In genomic region chr14:62761943-62762342, GRCm38 (mm10) we compare ENCODE assay signal across 8 mouse cellular contexts. TPM values are rescaled to one million over a fixed set of nuclear protein-coding genes. Genes with fewer than 3 reads are reported as not detected.
DNase-seq lines count a peak whose midpoint lies in the region; ATAC-seq and TF ChIP-seq lines count a peak whose summit lies in the region.

No protein-coding gene starts in this region.

- H3K27me3 ChIP-seq in cerebellum, adult 2 months (ENCODE audit: control insufficient read depth, insufficient read depth, low read length), result no peaks in the 10 kb centered on the region
- no peaks in the 10 kb centered on the region for H3K27me3 ChIP-seq in testis, adult 2 months (ENCODE audit: control insufficient read depth, insufficient read depth, low read length)

- peaks cover 3% of the 10 kb centered on the region; the same call in 1 of the 2 replicates for H3K4me1 ChIP-seq in cerebellum, adult 2 months (ENCODE audit: control insufficient read depth, insufficient read depth, low read length)
- no peaks in the 10 kb centered on the region; the same call in 1 of the 2 replicates for H3K4me1 ChIP-seq in testis, adult 2 months (ENCODE audit: control insufficient read depth, insufficient read depth, low read length)

- under 1% methylated on average over 11 of the region's 11 CpGs for WGBS in cerebellum, adult 2 months

- no peak for TF ChIP-seq POLR2A in cerebellum, adult 2 months (IDR thresholded peaks at IDR 0.05; ENCODE audit: borderline replicate concordance, insufficient read depth, low read length)
- TF ChIP-seq POLR2A in testis, adult 2 months (IDR thresholded peaks at IDR 0.05; ENCODE audit: control insufficient read depth, low read depth, low read length), result no peak

- intact Hi-C loops in left cerebral cortex, adult 2 months (cut with DNase I), result loop anchor here (1.0 to 5.0 kb wide), 6 partner anchors 71 to 415 kb away; partner anchors contain the start of genes Fam124a and Wdfy2

- peaks cover 3% of the 10 kb centered on the region; the same call in 1 of the 2 replicates for H3K36me3 ChIP-seq in testis, adult 2 months (ENCODE audit: control insufficient read depth, insufficient read depth, low read length)

- TF ChIP-seq CTCF in cerebellum, adult 2 months (IDR thresholded peaks at IDR 0.05; ENCODE audit: borderline replicate concordance, insufficient read depth, low read depth, low read length), result no peak
- TF ChIP-seq CTCF in testis, adult 2 months (IDR thresholded peaks at IDR 0.05; ENCODE audit: control insufficient read depth, insufficient read depth, insufficient replicate concordance, low read depth, low read length), result no peak
- no peak for TF ChIP-seq CTCF in left cerebral cortex, adult 2 months (IDR thresholded peaks at IDR 0.05)

- peak overlapping the region; percentile 76 for H3K27ac ChIP-seq in cerebellum, adult 2 months (ENCODE audit: insufficient read depth, low read length)
- H3K27ac ChIP-seq in testis, adult 2 months (ENCODE audit: control insufficient read depth, insufficient read depth, low read depth, low read length), result peak overlapping the region; percentile 92
- peak overlapping the region; percentile 97 for H3K27ac ChIP-seq in left cerebral cortex, adult 2 months

- H3K4me3 ChIP-seq in cerebellum, adult 2 months (replicated peaks; ENCODE audit: insufficient read depth, low read depth, low read length), result peak overlapping the region; percentile 78
- peak overlapping the region; percentile 100 for H3K4me3 ChIP-seq in testis, adult 2 months (ENCODE audit: control insufficient read depth, low read depth, low read length)
- peak overlapping the region; percentile 89 for H3K4me3 ChIP-seq in left cerebral cortex, adult 2 months

- DNase-seq in cerebellum, adult 2 months, result peak in 1 of 2 experiments; percentile 49
- DNase-seq in cerebellum, adult 8-10 months, result no peak
- no peak for DNase-seq in testis, postnatal 14 days (ENCODE audit: low spot score)
- DNase-seq in forelimb bud, embryonic 11.5 days (ENCODE audit: low read depth, low spot score), result peak; percentile 21
- peak in 1 of 2 experiments; percentile 27 for DNase-seq in left cerebral cortex, adult 2 months (ENCODE audit: extremely low spot score in 1 of 2, low spot score in 2 of 2)
- peak; percentile 22 for DNase-seq in mesoderm, embryonic 11.5 days (ENCODE audit: low read depth, low spot score)

- ATAC-seq in granulocyte monocyte progenitor cell, adult 5-6 weeks (replicated peaks; ENCODE audit: poor library complexity, severe bottlenecking), result no peak

RNA-seq across cellular contexts. Expression of gene Ints6, which starts 1.0 kb away (rescaled TPM):
- 13.1 and 15.1 TPM in 2 replicates for polyA plus RNA-seq in cerebellum, adult 2 months (2012; rRNA removed)
- polyA plus RNA-seq in testis, adult 2 months (2012; rRNA removed), result 28.2 and 31.7 TPM in 2 replicates
- total RNA-seq in left cerebral cortex, adult 2 months (2021), result 10 to 100 TPM; 41.0 to 42.2 TPM
- 32.1 and 38.8 TPM in 2 replicates for total RNA-seq in granulocyte monocyte progenitor cell, adult 5-6 weeks (2014; fragmentation: Nextera tagmentation)
- total RNA-seq in granulocyte monocyte progenitor cell, adult 5-6 weeks (2017), result 62.6 and 110 TPM in 2 replicates

Comparison
In these comparisons a context has a peak if more than half of its experiments do, and no peak if none do; other contexts are left out.
1. DNase-seq: peak in forelimb bud, embryonic 11.5 days (single experiment) and mesoderm, embryonic 11.5 days (single experiment); none in cerebellum, adult 8-10 months (single experiment) and testis, postnatal 14 days (single experiment).
2. Peak in every context shown above with its lines, with median percentiles within 50 percentile points of each other: H3K27ac ChIP-seq and H3K4me3 ChIP-seq.